Mouse (Mus musculus): Measurements from ENCODE around the gene Gdf11. TPM values are rescaled to one million over a fixed set of nuclear protein-coding genes. Genes with fewer than 3 reads are reported as not detected.

Gene Gdf11
- total and polyA plus RNA-seq, 3 experiments, result 3.4 to 7.3 (median 4.5) TPM

DNA sequence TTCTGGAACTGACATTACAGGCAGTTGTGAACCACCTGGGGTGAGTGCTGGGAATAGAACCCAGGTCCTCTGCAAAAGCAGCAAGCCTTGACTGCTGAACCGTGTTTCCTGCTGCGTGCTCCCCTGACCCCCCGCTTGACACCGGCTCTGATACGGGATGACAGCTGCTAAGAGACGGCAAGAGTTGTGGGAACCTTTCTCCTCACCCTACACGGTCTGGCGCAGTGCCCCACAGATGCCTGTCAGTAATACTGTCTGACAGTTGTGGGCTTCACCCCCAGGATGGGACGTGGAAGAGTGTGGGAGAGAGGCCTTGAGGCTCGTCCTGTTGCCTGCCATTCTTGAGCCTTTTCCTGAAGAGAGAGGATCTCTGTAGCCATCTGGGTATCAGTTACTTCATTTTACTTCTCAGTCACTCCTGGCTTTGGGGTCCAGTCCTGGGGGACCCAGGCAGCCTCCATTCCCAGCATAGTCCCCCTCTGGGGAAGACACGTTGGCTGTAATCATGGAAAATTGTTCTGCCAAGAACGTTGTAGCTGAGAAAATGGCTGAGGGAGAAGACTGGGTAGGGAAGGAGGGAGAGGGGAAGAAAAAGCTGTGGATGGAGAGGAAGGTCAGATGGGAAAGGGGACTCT lies 46.4 kb upstream of the Gdf11 start:
- Histone ChIP-seq H3K9me3 (replicated peaks; ENCODE audit: low read length) (no peaks in the 10 kb centered on the region), H3K27ac (ENCODE audit: insufficient read depth, low read depth) (no peak overlapping the region), H3K4me1 (ENCODE audit: control insufficient read depth in 1 of 2, insufficient read depth in 2 of 2) (peaks cover 0 to 4% of the 10 kb centered on the region in 2 experiments; a peak in 2 of 4 replicates), H3K27me3 (replicated peaks) (peaks cover 48% of the 10 kb centered on the region), H3K4me3 (replicated peaks in 1 of 3; ENCODE audit: low read depth in 2 of 3, low read length in 2 of 3, poor library complexity in 1 of 3) (no peak overlapping the region), H3K9ac (ENCODE audit: insufficient read depth, low read depth) (no peak overlapping the region), H3K4me2 (ENCODE audit: insufficient read depth, low read depth, poor library complexity, severe bottlenecking) (no peak overlapping the region), H3K79me2 (replicated peaks; ENCODE audit: control insufficient read depth, extremely low read depth, insufficient read depth, poor library complexity, severe bottlenecking) (no peaks in the 10 kb centered on the region), H3K36me3 (replicated peaks in 1 of 2; ENCODE audit: control insufficient read depth in 1 of 2, insufficient read depth in 1 of 2, low read length in 1 of 2) (no peaks in the 10 kb centered on the region)
- no peak for DNase-seq (ENCODE audit: extremely low read depth)
- no peak for TF ChIP-seq POLR2A (IDR thresholded peaks at IDR 0.05; ENCODE audit: low read depth, low read length)
- no peak for TF ChIP-seq MAZ (IDR thresholded peaks at IDR 0.05; ENCODE audit: low read depth, low read length)
- no peak for TF ChIP-seq JUND (conservative IDR thresholded peaks at IDR 0.05; ENCODE audit: low read depth, low read length)
- no peak for TF ChIP-seq RCOR1 (conservative IDR thresholded peaks at IDR 0.05; ENCODE audit: low read depth, low read length)
- no peak for TF ChIP-seq ELF1 (IDR thresholded peaks at IDR 0.05; ENCODE audit: low read depth, low read length)
- TF ChIP-seq ZNF384 (IDR thresholded peaks at IDR 0.05; ENCODE audit: low read depth, low read length), result no peak
- no peak for TF ChIP-seq CHD1 (IDR thresholded peaks at IDR 0.05; ENCODE audit: low read depth, low read length)
- TF ChIP-seq HCFC1 (IDR thresholded peaks at IDR 0.05; ENCODE audit: low read depth, low read length), result no peak
- TF ChIP-seq CTCF (conservative IDR thresholded peaks at IDR 0.05 in 1 of 2, IDR thresholded peaks at IDR 0.05 in 1 of 2; ENCODE audit: low read depth in 2 of 2, low read length in 2 of 2), result no peak
- no peak for TF ChIP-seq TBP (conservative IDR thresholded peaks at IDR 0.05; ENCODE audit: low read depth, low read length)
- TF ChIP-seq E2F4 (IDR thresholded peaks at IDR 0.05; ENCODE audit: insufficient replicate concordance, low read depth, low read length), result no peak
- no peak for TF ChIP-seq TCF12 (IDR thresholded peaks at IDR 0.05; ENCODE audit: low read depth, low read length)
- TF ChIP-seq MAFK (IDR thresholded peaks at IDR 0.05; ENCODE audit: insufficient replicate concordance, low read length), result no peak
- no peak for TF ChIP-seq MEF2A (IDR thresholded peaks at IDR 0.05; ENCODE audit: borderline replicate concordance, low read depth, low read length)
- TF ChIP-seq ZC3H11A (IDR thresholded peaks at IDR 0.05; ENCODE audit: low read depth, low read length), result no peak
- in situ Hi-C loops (cut with MboI; ENCODE audit: low pct_ligation_motif_present, low pct_unique_long_range_greater_than_20kb, low sequenced_read_pairs), result no loop called here
- dilution Hi-C loops (cut with MboI; ENCODE audit: extremely low pct_ligation_motif_present, extremely low pct_unique_long_range_greater_than_20kb, low sequenced_read_pairs), result no loop called here

DNA sequence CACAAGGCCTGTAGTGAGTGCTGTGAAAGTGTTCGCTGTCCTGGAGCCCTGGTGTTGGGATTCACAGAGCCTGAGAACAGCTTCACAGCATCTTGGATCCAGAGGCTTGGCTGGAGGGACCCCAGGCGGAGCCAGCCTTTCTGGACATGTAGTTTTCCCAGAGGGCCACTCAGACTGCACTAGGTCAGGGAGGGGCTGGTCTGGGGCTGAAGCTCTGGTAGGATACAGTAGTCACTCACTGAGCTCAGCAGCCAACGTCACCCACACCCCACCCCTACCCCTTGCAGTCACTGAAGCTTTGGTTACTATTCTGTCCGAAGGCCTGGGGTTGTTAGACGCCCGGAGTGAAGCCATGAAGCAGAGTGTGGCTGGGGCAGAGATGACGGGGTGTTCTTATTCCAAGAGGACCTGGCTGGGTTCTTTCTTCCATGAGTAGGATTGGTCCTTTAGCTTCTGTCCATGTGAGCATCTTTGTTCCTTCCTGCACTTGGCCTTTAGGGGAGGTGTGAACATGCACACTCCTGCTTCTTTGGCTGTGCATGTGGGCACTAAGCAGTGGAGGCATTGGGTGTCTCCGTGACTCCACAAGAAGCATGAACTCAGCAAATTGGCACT lies 44.4 kb upstream of the Gdf11 start:
- no peak for DNase-seq (ENCODE audit: extremely low read depth)
- H3K36me3 ChIP-seq (replicated peaks in 1 of 2; ENCODE audit: control insufficient read depth in 1 of 2, insufficient read depth in 1 of 2, low read length in 1 of 2), result no peaks in the 10 kb centered on the region
- H3K27ac ChIP-seq (ENCODE audit: insufficient read depth, low read depth), result no peak overlapping the region
- H3K9me3 ChIP-seq (replicated peaks; ENCODE audit: low read length), result no peaks in the 10 kb centered on the region
- in situ Hi-C loops (cut with MboI; ENCODE audit: low pct_ligation_motif_present, low pct_unique_long_range_greater_than_20kb, low sequenced_read_pairs), result no loop called here
- dilution Hi-C loops (cut with MboI; ENCODE audit: extremely low pct_ligation_motif_present, extremely low pct_unique_long_range_greater_than_20kb, low sequenced_read_pairs), result no loop called here
- no peak overlapping the region for H3K9ac ChIP-seq (ENCODE audit: insufficient read depth, low read depth)
- peaks cover 0 to 4% of the 10 kb centered on the region in 2 experiments; a peak in 2 of 4 replicates for H3K4me1 ChIP-seq (ENCODE audit: control insufficient read depth in 1 of 2, insufficient read depth in 2 of 2)
- H3K79me2 ChIP-seq (replicated peaks; ENCODE audit: control insufficient read depth, extremely low read depth, insufficient read depth, poor library complexity, severe bottlenecking), result no peaks in the 10 kb centered on the region
- peaks cover 51% of the 10 kb centered on the region for H3K27me3 ChIP-seq (replicated peaks)
- H3K4me2 ChIP-seq (ENCODE audit: insufficient read depth, low read depth, poor library complexity, severe bottlenecking), result no peak overlapping the region
- no peak overlapping the region for H3K4me3 ChIP-seq (replicated peaks in 1 of 3; ENCODE audit: low read depth in 2 of 3, low read length in 2 of 3, poor library complexity in 1 of 3)
- TF ChIP-seq NELFE (IDR thresholded peaks at IDR 0.05; ENCODE audit: low read depth, low read length) (no peak), ELF1 (IDR thresholded peaks at IDR 0.05; ENCODE audit: low read depth, low read length) (no peak), GABPA (IDR thresholded peaks at IDR 0.05; ENCODE audit: insufficient replicate concordance, low read depth, low read length) (no peak), MYC (IDR thresholded peaks at IDR 0.05; ENCODE audit: low read depth, low read length) (no peak), MEF2A (IDR thresholded peaks at IDR 0.05; ENCODE audit: borderline replicate concordance, low read depth, low read length) (no peak), MAFK (IDR thresholded peaks at IDR 0.05; ENCODE audit: insufficient replicate concordance, low read length) (no peak), ZNF384 (IDR thresholded peaks at IDR 0.05; ENCODE audit: low read depth, low read length) (no peak), USF2 (conservative IDR thresholded peaks at IDR 0.05; ENCODE audit: low read depth, low read length) (no peak), POLR2A (IDR thresholded peaks at IDR 0.05; ENCODE audit: low read depth, low read length) (no peak), SIN3A (IDR thresholded peaks at IDR 0.05; ENCODE audit: low read length) (no peak), MAZ (IDR thresholded peaks at IDR 0.05; ENCODE audit: low read depth, low read length) (no peak), ZMIZ1 (IDR thresholded peaks at IDR 0.05; ENCODE audit: low read depth, low read length) (no peak), USF1 (IDR thresholded peaks at IDR 0.05; ENCODE audit: low read depth, low read length) (no peak), UBTF (IDR thresholded peaks at IDR 0.05; ENCODE audit: low read depth, low read length) (no peak), MXI1 (IDR thresholded peaks at IDR 0.05; ENCODE audit: low read depth, low read length) (no peak), CTCF (conservative IDR thresholded peaks at IDR 0.05 in 1 of 2, IDR thresholded peaks at IDR 0.05 in 1 of 2; ENCODE audit: low read depth in 2 of 2, low read length in 2 of 2) (no peak), KAT2A (IDR thresholded peaks at IDR 0.05; ENCODE audit: insufficient replicate concordance, low read length) (no peak), MAX (IDR thresholded peaks at IDR 0.05; ENCODE audit: low read length) (no peak), PAX5 (IDR thresholded peaks at IDR 0.05; ENCODE audit: low read length) (no peak), ETS1 (conservative IDR thresholded peaks at IDR 0.05; ENCODE audit: low read depth, low read length) (no peak)

Measured in CH12.LX (cell line).